Mouse (Mus musculus): ENCODE data around the gene Sntb2. TPM values are rescaled to one million over a fixed set of nuclear protein-coding genes. Genes with fewer than 3 reads are reported as not detected.

Sntb2 gene
- polyA plus RNA-seq, 1 experiment from 2014 or later = 7.4 TPM

DNA sequence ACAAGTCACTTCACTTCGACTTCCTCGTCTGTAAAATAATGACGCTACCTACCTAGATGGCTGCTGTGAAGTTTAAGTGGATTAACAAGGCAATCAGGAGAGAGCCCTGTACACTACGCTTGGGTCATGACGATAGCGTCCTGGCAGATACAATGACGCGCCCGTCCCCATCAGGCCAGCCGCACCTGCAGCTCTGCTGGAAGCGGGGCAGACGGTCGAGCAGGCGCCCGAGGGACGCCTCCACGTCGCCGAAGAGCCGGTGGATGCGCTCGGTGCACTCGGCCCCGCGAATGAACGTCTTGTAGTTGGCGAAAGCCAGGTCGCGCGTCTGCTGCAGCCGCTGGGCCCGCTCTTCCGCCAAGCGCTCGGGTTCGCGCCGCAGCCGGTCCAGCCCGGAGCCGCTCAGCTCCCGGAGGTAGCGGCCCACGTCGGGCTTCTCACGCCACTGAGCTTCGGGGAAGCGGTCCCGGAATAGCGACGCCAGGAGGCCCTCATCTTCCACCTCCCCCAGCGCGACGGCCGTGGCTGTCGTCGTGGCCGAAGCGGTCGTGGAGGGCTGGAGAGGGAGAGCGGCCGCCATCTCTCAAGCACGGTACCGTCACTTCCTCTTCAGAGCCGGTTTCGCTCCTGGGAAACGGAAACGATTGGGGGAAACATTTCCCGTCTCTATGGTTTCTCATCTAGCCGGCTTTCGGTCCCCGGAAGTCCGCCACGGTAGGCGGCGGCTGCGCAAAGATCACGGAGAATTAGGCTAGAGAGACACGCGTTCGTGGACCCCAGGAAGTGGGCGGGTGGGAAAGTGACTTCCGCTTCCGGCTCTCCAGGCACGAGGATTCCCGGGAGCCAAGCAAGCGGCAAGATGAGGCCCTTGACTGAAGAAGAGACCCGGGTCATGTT lies 120.8 kb downstream of the Sntb2 start, which contains the start of the genes Cog8 and Nip7:
Gene Cog8, minus strand, starts transcription at position 614 of the 897 bp plus-strand sequence.
Gene Nip7, plus strand, starts transcription at position 802 of the 897 bp plus-strand sequence.
- H3K4me1 ChIP-seq = peaks cover 28% of the 10 kb centered on the region

DNA sequence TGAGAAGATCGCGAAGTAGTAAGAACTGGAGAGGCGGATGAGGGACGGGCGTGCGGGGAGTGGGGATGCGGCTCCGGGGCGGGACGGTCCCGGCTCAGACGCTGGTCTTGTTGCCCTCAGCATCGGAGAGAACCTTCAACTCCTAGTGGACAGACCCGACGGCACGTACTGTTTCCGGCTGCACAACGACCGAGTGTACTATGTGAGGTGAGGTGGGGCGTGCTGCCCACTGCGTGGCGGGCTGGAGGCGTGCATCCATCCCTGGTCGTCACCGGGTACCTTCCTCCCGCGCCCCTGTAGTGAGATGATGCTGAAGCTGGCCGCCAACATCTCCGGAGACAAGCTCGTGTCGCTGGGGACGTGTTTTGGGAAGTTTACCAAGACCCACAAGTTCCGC lies 121.4 kb downstream of the Sntb2 start:
- under 1% methylated on average over 33 of the region's 33 CpGs for WGBS
- H3K9me3 ChIP-seq = no peaks in the 10 kb centered on the region
- H3K4me1 ChIP-seq = peaks cover 28% of the 10 kb centered on the region
- H3K4me3 ChIP-seq = peak overlapping the region; percentile 97
- no peaks in the 10 kb centered on the region for H3K27me3 ChIP-seq (ENCODE audit: poor library complexity, severe bottlenecking)
- H3K36me3 ChIP-seq (replicated peaks) = peaks cover 63% of the 10 kb centered on the region
- DNase-seq (ENCODE audit: extremely low spot score, low spot score) = no peak
- H3K27ac ChIP-seq = peak overlapping the region; percentile 90

More for the DNA sequence above, 120.8 kb downstream of the Sntb2 start, which contains the start of the genes Cog8 and Nip7:
- WGBS = under 1% methylated on average over 88 of the region's 88 CpGs
- Histone ChIP-seq H3K4me3 (peak within 1 kb of the TSS; percentile 97), H3K9me3 (no peaks in the 10 kb centered on the region; the same call in 1 of the 2 replicates), H3K36me3 (replicated peaks) (peaks cover 69% of the 10 kb centered on the region), H3K27me3 (ENCODE audit: poor library complexity, severe bottlenecking) (no peaks in the 10 kb centered on the region), H3K27ac (peak within 1 kb of the TSS; percentile 90)
- DNase-seq (ENCODE audit: extremely low spot score, low spot score) = peak; percentile 98

DNA sequence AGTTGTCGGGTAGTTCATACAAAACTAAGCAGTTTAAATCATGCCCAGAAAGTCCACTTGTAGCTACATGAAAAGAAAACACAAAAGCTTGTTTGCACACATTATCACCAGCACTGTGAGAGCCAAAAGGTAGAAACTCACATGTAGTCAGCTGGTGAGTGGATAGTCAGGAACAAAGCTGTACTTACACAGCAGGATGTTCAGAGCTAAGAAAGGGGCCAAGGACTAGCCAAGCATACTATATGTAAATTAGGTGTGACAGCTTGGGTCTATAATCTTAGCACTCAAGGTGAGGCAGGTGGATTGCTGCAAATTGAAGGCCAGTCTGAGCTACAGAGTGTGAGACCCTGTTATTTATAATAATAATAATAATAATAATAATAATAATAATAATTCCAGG lies 127.1 kb downstream of the Sntb2 start:
- Histone ChIP-seq H3K27ac (no peak overlapping the region), H3K36me3 (replicated peaks) (peaks cover 31% of the 10 kb centered on the region), H3K27me3 (ENCODE audit: poor library complexity, severe bottlenecking) (no peaks in the 10 kb centered on the region), H3K9me3 (no peaks in the 10 kb centered on the region), H3K4me1 (peaks cover 6% of the 10 kb centered on the region), H3K4me3 (no peak overlapping the region)
- 89% methylated on average over 1 of the region's 1 CpGs for WGBS
- no peak for DNase-seq (ENCODE audit: extremely low spot score, low spot score)

DNA sequence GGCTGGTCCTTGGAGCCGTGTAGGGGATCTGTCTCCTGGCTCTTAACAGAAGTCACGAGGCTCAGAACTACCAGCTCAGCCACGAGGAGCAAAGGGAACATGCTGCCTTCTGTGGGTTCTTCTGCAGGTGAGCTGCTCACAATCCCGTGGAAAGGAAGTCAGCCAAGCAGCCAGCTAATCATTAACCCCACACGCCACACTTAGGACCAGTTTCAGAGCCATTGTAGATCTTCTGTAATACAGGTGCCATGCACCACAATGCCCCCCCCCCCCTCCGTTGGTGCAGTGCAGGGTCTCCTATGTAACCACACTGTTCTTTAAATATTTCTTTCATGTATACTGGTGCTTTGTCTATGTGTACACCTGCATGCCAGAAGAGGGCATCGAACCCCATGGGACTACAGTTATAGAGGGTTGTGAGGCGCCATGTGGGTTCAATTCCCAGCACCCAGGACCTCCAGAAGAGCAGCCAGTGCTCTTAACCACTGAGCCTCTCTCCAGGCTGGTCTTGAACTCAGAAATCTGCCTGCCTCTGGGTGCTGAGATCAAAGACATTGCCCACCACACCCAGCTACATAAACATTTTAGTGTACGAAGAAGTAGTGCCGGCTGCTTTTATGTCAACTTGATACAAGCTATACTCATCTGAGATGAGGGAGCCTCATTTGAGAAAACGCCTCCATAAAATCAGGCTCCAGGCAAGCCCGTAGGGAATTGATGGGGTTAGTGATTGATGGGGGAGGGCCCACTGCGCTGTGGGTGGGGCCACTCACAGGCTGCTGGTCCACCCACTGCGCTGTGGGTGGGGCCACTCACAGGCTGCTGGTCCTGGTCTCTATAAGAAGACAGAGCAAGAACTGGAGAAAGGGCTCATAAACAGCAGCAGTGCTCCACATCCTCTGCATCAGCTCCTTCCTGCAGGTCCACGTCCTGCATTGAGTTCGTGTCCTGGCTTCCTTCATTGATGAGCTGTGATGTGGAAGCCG lies 130.3 kb downstream of the Sntb2 start, which contains the start of gene Tmed6:
Gene Tmed6, minus strand, starts transcription at position 134 of the 986 bp plus-strand sequence.
- Histone ChIP-seq H3K9me3 (no peaks in the 10 kb centered on the region), H3K4me1 (no peaks in the 10 kb centered on the region), H3K27me3 (ENCODE audit: poor library complexity, severe bottlenecking) (no peaks in the 10 kb centered on the region), H3K27ac (no peak within 1 kb of the TSS), H3K4me3 (no peak within 1 kb of the TSS), H3K36me3 (replicated peaks) (peaks cover 25% of the 10 kb centered on the region)
- 67% methylated on average over 17 of the region's 17 CpGs for WGBS
- DNase-seq (ENCODE audit: extremely low spot score, low spot score) = no peak

Other genes with a start within 250 kb of the Sntb2 start
- 0.25 and 0.26 TPM in 2 replicates for gene Has3, start 65.5 kb upstream of the Sntb2 start, polyA plus RNA-seq (2016; fragmentation: Nextera tagmentation; extraction: Ambion mirVana)
- 96.5 and 105 TPM in 2 replicates for gene Utp4, start 42.1 kb upstream of the Sntb2 start, polyA plus RNA-seq (2016; fragmentation: Nextera tagmentation; extraction: Ambion mirVana)
- 67.6 and 69.5 TPM in 2 replicates for gene Vps4a, start 95.5 kb downstream of the Sntb2 start, polyA plus RNA-seq (2016; fragmentation: Nextera tagmentation; extraction: Ambion mirVana)
- gene Pdf, start 112.9 kb downstream of the Sntb2 start, polyA plus RNA-seq (2016; fragmentation: Nextera tagmentation; extraction: Ambion mirVana) = 46.6 and 52.1 TPM in 2 replicates
- gene Cog8, start 120.9 kb downstream of the Sntb2 start, polyA plus RNA-seq (2016; fragmentation: Nextera tagmentation; extraction: Ambion mirVana) = 32.8 and 37.3 TPM in 2 replicates
- gene Nip7, start 121.1 kb downstream of the Sntb2 start, polyA plus RNA-seq (2016; fragmentation: Nextera tagmentation; extraction: Ambion mirVana) = 128 and 138 TPM in 2 replicates
- not detected in 2 replicates for gene Tmed6, start 129.9 kb downstream of the Sntb2 start, polyA plus RNA-seq (2016; fragmentation: Nextera tagmentation; extraction: Ambion mirVana)
- 17.0 and 19.6 TPM in 2 replicates for gene Terf2, start 160.8 kb downstream of the Sntb2 start, polyA plus RNA-seq (2016; fragmentation: Nextera tagmentation; extraction: Ambion mirVana)
- 169 and 173 TPM in 2 replicates for gene Cyb5b, start 214.9 kb downstream of the Sntb2 start, polyA plus RNA-seq (2016; fragmentation: Nextera tagmentation; extraction: Ambion mirVana)